Mouse (Mus musculus) hindbrain, embryonic 16.5 days (tissue): ENCODE measurements around the gene Slc36a4. TPM values are rescaled to one million over a fixed set of nuclear protein-coding genes. Genes with fewer than 3 reads are reported as not detected.

Source experiments
- ATAC-seq: fragments of 200-750 bp; cut with Nextera tagmentation; 2 replicates; pipeline ENCODE4 v1.8.0; 2017; ENCODE audit warnings: moderate TSS enrichment, moderate library complexity
- H3K27ac ChIP-seq: fragments of 300-500 bp; sonication (generic); 2 replicates; pipeline ENCODE4 v1.5.1; 2014; ENCODE audit warnings: low read depth, mild to moderate bottlenecking, control low read depth, low read length, moderate library complexity
- H3K27me3 ChIP-seq: fragments of 300-500 bp; sonication (generic); replicated peaks from 2 replicates; pipeline ENCODE4 v1.6.1; 2014; ENCODE audit warnings: low read length; ENCODE audit not compliant: control insufficient read depth, insufficient read depth
- H3K36me3 ChIP-seq: fragments of 300-500 bp; sonication (generic); 2 replicates; pipeline ENCODE4 v1.6.1; 2014; ENCODE audit warnings: mild to moderate bottlenecking, low read length, moderate library complexity, mixed read lengths; ENCODE audit not compliant: control insufficient read depth, insufficient read depth
- H3K4me1 ChIP-seq: fragments of 300-500 bp; sonication (generic); 2 replicates; pipeline ENCODE4 v1.6.1; 2014; ENCODE audit warnings: low read depth, low read length; ENCODE audit not compliant: control insufficient read depth, insufficient read depth
- H3K4me2 ChIP-seq: fragments of 300-500 bp; sonication (generic); 2 replicates; pipeline ENCODE4 v1.6.1; 2014; ENCODE audit warnings: mild to moderate bottlenecking, low read length, control low read depth, moderate library complexity
- H3K4me3 ChIP-seq: fragments of 300-500 bp; sonication (generic); 2 replicates; pipeline ENCODE4 v1.5.1; 2014; ENCODE audit warnings: mild to moderate bottlenecking, low read length, control low read depth, moderate library complexity
- H3K9ac ChIP-seq: fragments of 300-500 bp; sonication (generic); 2 replicates; pipeline ENCODE4 v1.6.1; 2014; ENCODE audit warnings: low read depth, mild to moderate bottlenecking, control low read depth, low read length, moderate library complexity
- H3K9me3 ChIP-seq: fragments of 300-500 bp; sonication (generic); 2 replicates; pipeline ENCODE4 v1.6.1; 2014; ENCODE audit warnings: mild to moderate bottlenecking, low read length, moderate library complexity; ENCODE audit not compliant: control insufficient read depth
- WGBS: fragments of 180-500 bp; shearing (Covaris S2); extraction: QIAGEN DNeasy Blood & Tissue Kit; methylation state at CpG from one replicate; pipeline ENCODE4 v1.1.7; 2014; 5-methylcytosine and 5-hydroxymethylcytosine counted together
- polyA plus RNA-seq: library from polyadenylated mRNA; unstranded; fragments of >200 nt; fragmentation: Nextera tagmentation; extraction: Ambion mirVana; gene quantifications from 2 replicates; pipeline ENCODE4 v1.2.1, GENCODE M21; 2015

Slc36a4 gene
- polyA plus RNA-seq, 1 experiment from 2014 or later: 27.7 TPM

DNA sequence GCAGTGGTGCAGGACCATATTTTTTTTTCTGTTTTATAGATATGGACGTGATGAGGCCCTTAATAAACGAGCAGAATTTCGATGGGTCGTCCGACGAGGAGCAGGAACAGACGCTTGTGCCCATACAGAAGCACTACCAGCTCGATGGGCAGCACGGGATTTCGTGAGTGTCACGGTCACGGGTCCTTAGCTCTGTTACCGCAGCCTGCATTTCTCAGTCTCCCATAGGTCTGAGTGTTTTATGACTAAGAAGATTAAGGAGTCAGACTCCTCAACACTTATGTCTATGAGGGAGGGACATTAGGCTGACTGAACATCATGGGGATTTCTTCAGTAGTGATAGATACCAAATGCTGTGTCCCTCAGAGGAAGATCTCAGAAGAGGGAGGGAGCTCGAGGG, 10.1 kb downstream of the Slc36a4 start:
- no peak overlapping the region for H3K4me2 ChIP-seq
- H3K27me3 ChIP-seq: no peaks in the 10 kb centered on the region
- H3K27ac ChIP-seq: no peak overlapping the region
- H3K36me3 ChIP-seq: peaks cover 12% of the 10 kb centered on the region
- H3K9me3 ChIP-seq: no peaks in the 10 kb centered on the region
- H3K9ac ChIP-seq: no peak overlapping the region
- no peaks in the 10 kb centered on the region for H3K4me1 ChIP-seq
- no peak for ATAC-seq
- no peak overlapping the region for H3K4me3 ChIP-seq
- WGBS: 85% methylated on average over 14 of the region's 14 CpGs

DNA sequence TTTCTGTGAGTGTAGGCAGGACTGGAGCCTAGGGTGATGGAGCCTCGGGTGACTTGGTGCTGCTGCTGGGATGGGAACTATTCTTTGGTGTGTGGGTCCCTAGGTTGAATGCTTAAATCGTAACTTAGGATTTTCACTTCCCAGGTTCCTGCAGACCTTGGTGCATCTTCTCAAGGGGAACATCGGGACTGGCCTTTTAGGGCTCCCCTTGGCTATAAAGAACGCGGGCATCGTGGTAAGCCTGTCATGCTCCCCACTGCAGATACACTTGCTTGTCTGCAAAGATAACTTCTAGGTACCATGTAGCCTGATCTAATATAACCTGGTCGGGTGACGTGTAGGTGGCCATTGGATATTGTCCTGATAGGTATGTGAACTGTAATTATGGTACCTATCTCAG, 11.0 kb downstream of the Slc36a4 start:
- no peaks in the 10 kb centered on the region for H3K4me1 ChIP-seq
- H3K27me3 ChIP-seq: no peaks in the 10 kb centered on the region
- no peak overlapping the region for H3K27ac ChIP-seq
- no peak overlapping the region for H3K4me3 ChIP-seq
- H3K9ac ChIP-seq: no peak overlapping the region
- peaks cover 12% of the 10 kb centered on the region for H3K36me3 ChIP-seq
- WGBS: 91% methylated on average over 8 of the region's 8 CpGs
- no peak for ATAC-seq
- H3K4me2 ChIP-seq: no peak overlapping the region
- no peaks in the 10 kb centered on the region for H3K9me3 ChIP-seq

DNA sequence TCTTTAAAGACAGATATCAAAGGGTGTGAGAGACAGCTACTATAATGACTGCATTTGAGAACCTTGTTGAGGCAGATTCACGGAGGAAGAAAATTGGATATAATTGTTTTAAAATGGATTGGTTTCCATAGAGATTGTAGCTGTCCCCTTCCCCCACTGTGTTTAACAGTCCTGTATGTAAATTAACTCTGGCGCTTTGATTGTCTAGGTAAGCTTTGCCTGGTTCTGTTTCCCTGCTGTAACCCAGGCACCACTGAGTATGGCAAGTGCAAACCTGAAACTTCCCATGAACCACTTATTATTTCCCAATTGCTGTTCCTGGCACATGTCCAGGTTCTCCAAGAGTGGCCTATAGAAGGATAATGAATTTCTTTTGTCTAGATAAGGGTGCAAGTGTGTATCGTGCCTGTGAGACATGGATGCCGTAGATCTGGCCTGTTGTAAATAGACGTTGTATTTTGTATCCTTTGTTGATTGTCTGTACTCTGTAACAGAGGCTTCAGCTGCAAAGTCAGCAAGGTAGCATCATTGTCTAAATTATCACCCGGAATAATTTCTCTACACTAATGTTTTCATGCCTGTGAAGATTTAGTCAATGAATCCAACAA, 11.8 kb downstream of the Slc36a4 start:
- no peak overlapping the region for H3K4me3 ChIP-seq
- WGBS: 28% methylated on average over 6 of the region's 6 CpGs
- peaks cover 16% of the 10 kb centered on the region for H3K36me3 ChIP-seq
- H3K9me3 ChIP-seq: no peaks in the 10 kb centered on the region
- no peaks in the 10 kb centered on the region for H3K4me1 ChIP-seq
- no peak overlapping the region for H3K9ac ChIP-seq
- no peak overlapping the region for H3K4me2 ChIP-seq
- no peak overlapping the region for H3K27ac ChIP-seq
- ATAC-seq: peak; percentile 64; the same call in 1 of the 2 replicates
- H3K27me3 ChIP-seq: no peaks in the 10 kb centered on the region

DNA sequence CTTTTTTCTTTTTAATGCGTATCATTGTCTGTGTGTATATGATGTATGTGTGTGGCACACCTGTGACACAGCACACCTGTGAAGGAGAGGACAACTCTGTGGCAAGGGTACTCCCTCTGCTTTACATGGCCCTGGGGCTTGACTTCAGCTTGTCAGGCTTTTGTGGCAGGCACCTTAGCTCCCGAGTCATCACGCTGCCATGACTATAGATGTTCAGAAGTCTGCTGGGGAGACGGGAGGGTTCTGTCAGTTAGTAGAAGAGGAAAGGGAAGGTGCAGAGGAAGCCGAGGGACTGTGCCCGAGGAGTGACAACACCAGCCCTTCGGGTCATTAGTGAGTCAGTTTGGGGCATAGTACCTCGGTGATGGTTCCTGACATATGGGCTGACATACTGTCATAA, 13.0 kb downstream of the Slc36a4 start:
- no peak for ATAC-seq
- no peak overlapping the region for H3K4me2 ChIP-seq
- no peaks in the 10 kb centered on the region for H3K4me1 ChIP-seq
- peaks cover 24% of the 10 kb centered on the region for H3K36me3 ChIP-seq
- no peaks in the 10 kb centered on the region for H3K9me3 ChIP-seq
- H3K9ac ChIP-seq: no peak overlapping the region
- H3K4me3 ChIP-seq: no peak overlapping the region
- H3K27ac ChIP-seq: no peak overlapping the region
- no peaks in the 10 kb centered on the region for H3K27me3 ChIP-seq
- WGBS: 91% methylated on average over 8 of the region's 8 CpGs

DNA sequence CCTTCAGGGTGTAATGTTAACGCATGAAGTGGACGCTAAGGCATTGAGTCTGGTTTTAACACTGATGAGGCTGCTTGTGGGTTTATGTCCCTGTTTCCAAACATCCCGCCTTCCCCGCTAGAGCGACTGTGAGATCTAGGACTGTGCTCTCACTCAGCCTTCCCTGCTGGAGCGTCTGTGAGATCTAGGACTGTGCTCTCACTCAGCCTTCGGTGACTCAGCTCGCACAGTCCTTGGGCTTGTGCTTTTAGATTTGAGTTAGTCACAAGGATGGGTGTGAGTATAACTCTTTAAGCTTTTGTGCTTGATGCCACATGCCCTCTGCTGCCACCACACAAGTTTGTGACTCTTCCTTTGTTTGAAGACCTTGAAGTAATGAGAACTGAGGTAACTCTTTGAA, 17.6 kb downstream of the Slc36a4 start:
- Histone ChIP-seq H3K9me3 (no peaks in the 10 kb centered on the region), H3K4me1 (no peaks in the 10 kb centered on the region; the same call in 1 of the 2 replicates), H3K9ac (no peak overlapping the region), H3K36me3 (peaks cover 38% of the 10 kb centered on the region), H3K4me2 (no peak overlapping the region), H3K27ac (no peak overlapping the region), H3K27me3 (no peaks in the 10 kb centered on the region), H3K4me3 (no peak overlapping the region)
- 96% methylated on average over 8 of the region's 8 CpGs for WGBS
- ATAC-seq: no peak

DNA sequence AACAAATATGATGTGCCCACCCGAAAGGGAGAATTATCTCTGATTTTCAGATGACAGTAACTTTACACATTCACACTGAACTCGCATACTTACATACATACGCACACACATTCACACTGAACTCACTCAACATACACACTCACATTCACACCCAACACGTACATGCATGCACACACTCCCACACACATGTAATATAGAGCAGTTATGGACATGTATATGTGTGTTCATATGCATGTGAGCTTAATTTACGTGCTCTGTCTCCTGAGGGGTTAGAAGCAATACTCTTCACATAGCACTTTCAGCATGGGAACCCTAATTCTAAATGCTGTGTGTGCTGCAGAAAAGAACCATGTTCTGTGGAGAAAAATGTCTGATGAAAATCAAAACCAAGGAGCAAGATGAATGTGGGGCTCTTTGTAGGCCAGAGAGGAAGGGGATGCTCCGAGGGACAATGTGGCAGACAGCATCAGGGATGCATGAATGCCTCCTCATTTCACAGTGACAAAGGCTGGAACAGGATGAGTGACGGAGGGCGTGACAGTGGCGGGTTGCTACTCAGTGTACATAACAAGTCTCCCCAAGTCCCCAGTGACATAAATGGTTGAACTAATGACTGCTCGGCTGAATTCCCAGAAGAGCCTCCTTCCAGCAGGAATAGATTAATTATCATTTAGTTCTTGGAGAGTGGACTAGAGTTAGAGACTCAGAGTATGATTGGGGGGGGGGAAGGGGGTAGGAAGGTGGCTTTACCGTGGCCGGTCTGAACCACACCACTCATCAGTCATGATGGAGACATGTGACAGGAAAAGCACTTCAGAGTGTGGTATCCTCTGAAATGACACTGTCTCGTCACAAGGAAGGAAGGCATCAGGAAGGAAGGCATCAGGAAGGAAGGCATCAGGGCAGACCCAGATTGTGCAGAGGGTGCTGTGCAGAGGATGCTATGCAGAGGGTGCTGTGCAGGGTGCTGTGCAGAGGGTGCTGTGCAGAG, 22.5 kb downstream of the Slc36a4 start:
- no peak overlapping the region for H3K4me2 ChIP-seq
- peaks cover 30% of the 10 kb centered on the region for H3K36me3 ChIP-seq
- H3K9me3 ChIP-seq: no peaks in the 10 kb centered on the region
- H3K9ac ChIP-seq: no peak overlapping the region
- ATAC-seq: peak; percentile 85
- 40% methylated on average over 13 of the region's 13 CpGs for WGBS
- no peaks in the 10 kb centered on the region; the same call in 1 of the 2 replicates for H3K4me1 ChIP-seq
- H3K27me3 ChIP-seq: no peaks in the 10 kb centered on the region
- no peak overlapping the region for H3K4me3 ChIP-seq
- H3K27ac ChIP-seq: no peak overlapping the region

DNA sequence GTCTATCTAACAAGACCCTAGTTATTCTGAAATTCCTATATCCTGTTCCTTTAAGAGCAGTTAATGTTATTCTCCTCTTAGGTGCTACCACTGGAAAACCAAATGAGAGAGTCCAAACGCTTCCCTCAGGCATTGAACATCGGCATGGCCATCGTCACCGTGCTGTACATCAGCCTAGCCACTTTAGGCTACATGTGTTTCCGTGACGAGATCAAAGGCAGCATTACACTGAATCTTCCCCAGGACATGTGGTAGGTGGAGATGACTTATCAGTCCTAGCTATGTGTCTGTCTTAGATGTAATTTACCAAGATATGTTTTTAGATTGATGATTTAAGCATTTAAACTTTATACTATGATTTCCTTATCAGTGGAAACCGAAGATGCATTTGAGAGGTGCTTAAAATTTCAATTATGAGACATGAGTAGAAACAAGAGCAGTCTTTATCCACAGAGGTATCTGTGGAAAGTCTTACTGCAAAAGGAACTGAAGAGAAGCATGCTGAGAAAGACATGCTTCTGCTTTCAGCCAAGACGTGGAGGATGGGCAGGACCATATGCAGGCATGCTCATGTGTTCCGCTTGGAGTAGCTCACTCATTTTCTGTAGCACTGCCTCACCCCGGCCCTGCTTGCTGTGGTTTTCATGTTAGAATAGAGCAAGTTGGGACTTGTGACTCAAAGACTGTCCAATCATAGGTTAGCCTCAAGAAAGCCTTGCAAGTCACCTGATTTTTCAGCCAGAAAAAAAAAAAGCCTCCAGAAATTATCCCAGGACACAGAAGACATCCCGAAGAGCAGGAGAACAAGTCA, 24.7 kb downstream of the Slc36a4 start:
- Histone ChIP-seq H3K9me3 (no peaks in the 10 kb centered on the region), H3K9ac (no peak overlapping the region), H3K27ac (no peak overlapping the region), H3K36me3 (peaks cover 34% of the 10 kb centered on the region), H3K4me3 (no peak overlapping the region), H3K4me1 (no peaks in the 10 kb centered on the region; the same call in 1 of the 2 replicates), H3K4me2 (no peak overlapping the region), H3K27me3 (no peaks in the 10 kb centered on the region)
- ATAC-seq: no peak
- WGBS: 81% methylated on average over 11 of the region's 11 CpGs

DNA sequence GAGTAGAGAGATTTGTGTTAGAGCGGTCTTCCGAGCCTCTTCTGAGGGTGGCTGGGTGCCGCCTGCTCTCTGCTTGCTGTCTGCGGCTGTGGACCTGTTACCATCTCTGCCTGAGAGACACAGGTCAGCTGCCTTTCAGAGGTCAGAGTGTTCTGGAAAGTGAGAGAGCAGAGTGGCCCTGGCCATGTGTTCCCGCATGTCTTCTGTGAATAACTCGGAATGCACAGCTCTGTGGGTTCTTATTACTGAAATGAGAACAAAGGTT, 25.3 kb downstream of the Slc36a4 start:
- Histone ChIP-seq H3K4me2 (no peak overlapping the region), H3K36me3 (peaks cover 30% of the 10 kb centered on the region)
- 94% methylated on average over 6 of the region's 6 CpGs for WGBS

DNA sequence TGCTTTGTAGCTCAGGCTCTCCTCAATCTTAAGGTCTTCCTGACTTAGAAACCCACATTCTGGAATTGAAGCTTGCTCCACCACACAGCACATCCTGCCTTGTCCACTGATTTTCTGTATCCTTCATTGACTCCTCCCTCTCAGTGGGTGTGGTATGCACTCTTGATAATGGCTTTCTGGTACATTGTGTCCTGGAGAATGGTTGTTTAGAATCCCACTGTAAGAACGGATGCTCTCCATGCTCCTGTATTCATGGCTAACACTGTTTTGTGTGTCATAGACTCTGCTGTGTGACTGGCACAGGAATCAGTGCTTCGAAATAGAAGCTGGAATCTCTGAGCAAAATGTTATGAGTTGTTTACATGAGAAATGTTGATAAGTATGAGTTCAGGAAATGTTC, 28.0 kb downstream of the Slc36a4 start:
- Histone ChIP-seq H3K9ac (no peak overlapping the region), H3K4me1 (no peaks in the 10 kb centered on the region), H3K27ac (no peak overlapping the region), H3K27me3 (no peaks in the 10 kb centered on the region), H3K4me3 (no peak overlapping the region), H3K4me2 (no peak overlapping the region), H3K9me3 (no peaks in the 10 kb centered on the region), H3K36me3 (peaks cover 29% of the 10 kb centered on the region)
- WGBS: 88% methylated on average over 2 of the region's 2 CpGs
- no peak for ATAC-seq

More for the DNA sequence above, 25.3 kb downstream of the Slc36a4 start:
- H3K27me3 ChIP-seq: no peaks in the 10 kb centered on the region
- H3K9me3 ChIP-seq: no peaks in the 10 kb centered on the region
- H3K4me1 ChIP-seq: no peaks in the 10 kb centered on the region; the same call in 1 of the 2 replicates
- no peak overlapping the region for H3K4me3 ChIP-seq
- no peak overlapping the region for H3K9ac ChIP-seq
- no peak for ATAC-seq
- no peak overlapping the region for H3K27ac ChIP-seq
